Mouse (Mus musculus) small intestine, adult 2 months (tissue): ENCODE measurements around the gene Cys1. TPM values are rescaled to one million over a fixed set of nuclear protein-coding genes. Genes with fewer than 3 reads are reported as not detected.
A peak's percentile ranks its signal among the peaks of the same experiment; 100 is the strongest.

Source experiments
- H3K27ac ChIP-seq: fragments of 200-500 bp; 2 replicates; pipeline ENCODE4 v1.5.1; 2012; ENCODE audit warnings: low read depth, low read length, control low read depth, inconsistent platforms; ENCODE audit not compliant: insufficient read depth
- H3K27me3 ChIP-seq: fragments of 200-500 bp; 2 replicates; pipeline ENCODE4 v1.6.1; 2012; ENCODE audit warnings: mild to moderate bottlenecking, moderate library complexity, low read length, inconsistent platforms; ENCODE audit not compliant: control insufficient read depth, insufficient read depth
- H3K36me3 ChIP-seq: fragments of 200-500 bp; 2 replicates; pipeline ENCODE4 v1.6.1; 2012; ENCODE audit warnings: mild to moderate bottlenecking, low read length, control low read depth, inconsistent platforms; ENCODE audit not compliant: control insufficient read depth, insufficient read depth
- H3K4me1 ChIP-seq: fragments of 200-500 bp; 2 replicates; pipeline ENCODE4 v1.6.1; 2012; ENCODE audit warnings: low read length, inconsistent platforms, mixed read lengths; ENCODE audit not compliant: control insufficient read depth, insufficient read depth, insufficient read length
- H3K4me3 ChIP-seq: fragments of 200-500 bp; 2 replicates; pipeline ENCODE4 v1.5.1; 2012; ENCODE audit warnings: low read depth, mild to moderate bottlenecking, control low read depth, inconsistent platforms, low read length, moderate library complexity
- CTCF ChIP-seq: fragments of 200-500 bp; IDR thresholded peaks from 2 replicates; pipeline ENCODE4 v1.5.1; 2012; ENCODE audit warnings: low read depth, mild to moderate bottlenecking, control low read depth, inconsistent platforms, low read length, moderate library complexity, mixed read lengths; ENCODE audit not compliant: insufficient replicate concordance, insufficient read length; ENCODE audit errors: extremely low read depth
- POLR2A ChIP-seq: fragments of 200-500 bp; IDR thresholded peaks from 2 replicates; pipeline ENCODE4 v1.6.1; 2012; ENCODE audit warnings: low read depth, mild to moderate bottlenecking, control low read depth, inconsistent platforms, low read length, moderate library complexity
- WGBS: fragments of 180-500 bp; shearing (Covaris S2); methylation state at CpG from one replicate; pipeline ENCODE4 v1.1.7; 2018; 5-methylcytosine and 5-hydroxymethylcytosine counted together
- polyA plus RNA-seq: library from polyadenylated mRNA; depleted of rRNA; stranded (reverse); fragments of >200 nt; gene quantifications from 2 replicates; pipeline ENCODE4 v1.2.3, GENCODE M21; 2012

Cys1 gene
- polyA plus RNA-seq, 1 experiment, result 2.2 TPM

- 76% methylated on average over 3 of the region's 3 CpGs for WGBS
- H3K27me3 ChIP-seq, result no peaks in the 10 kb centered on the region
- peaks cover 4% of the 10 kb centered on the region; the same call in 1 of the 2 replicates for H3K4me1 ChIP-seq
- peaks cover 14% of the 10 kb centered on the region for H3K36me3 ChIP-seq
- TF ChIP-seq CTCF (no peak), POLR2A (no peak)
- no peak overlapping the region for H3K4me3 ChIP-seq
- no peak overlapping the region for H3K27ac ChIP-seq
Measured at GRCm38 (mm10) chr12:24656436-24656835, 25.2 kb downstream of the Cys1 start.

GRCm38 (mm10) chr12:24654065-24654862, 27.3 kb downstream of the Cys1 start:
- H3K36me3 ChIP-seq, result peaks cover 6% of the 10 kb centered on the region
- WGBS, result 77% methylated on average over 16 of the region's 16 CpGs

GRCm38 (mm10) chr12:24651642-24652342, 29.8 kb downstream of the Cys1 start:
- WGBS, result 2% methylated on average over 36 of the region's 36 CpGs
- H3K36me3 ChIP-seq, result peaks cover 6% of the 10 kb centered on the region
- H3K4me1 ChIP-seq, result peaks cover 9% of the 10 kb centered on the region; the same call in 1 of the 2 replicates
- H3K27ac ChIP-seq, result peak overlapping the region; percentile 91
- H3K27me3 ChIP-seq, result no peaks in the 10 kb centered on the region
- TF ChIP-seq CTCF (no peak), POLR2A (no peak; the same call in none of the 2 replicates)
- H3K4me3 ChIP-seq, result peak overlapping the region; percentile 95

More at GRCm38 (mm10) chr12:24654065-24654862, 27.3 kb downstream of the Cys1 start:
- H3K27ac ChIP-seq, result no peak overlapping the region
- peaks cover 9% of the 10 kb centered on the region; the same call in 1 of the 2 replicates for H3K4me1 ChIP-seq
- TF ChIP-seq POLR2A, result no peak
- no peak for TF ChIP-seq CTCF
- H3K4me3 ChIP-seq, result no peak overlapping the region
- no peaks in the 10 kb centered on the region for H3K27me3 ChIP-seq

- peaks cover 4% of the 10 kb centered on the region for H3K36me3 ChIP-seq
- peaks cover 9% of the 10 kb centered on the region; the same call in 1 of the 2 replicates for H3K4me1 ChIP-seq
- H3K4me3 ChIP-seq, result peak within 1 kb of the TSS; percentile 95
- no peak for TF ChIP-seq CTCF
- TF ChIP-seq POLR2A, result no peak; the same call in none of the 2 replicates
- H3K27ac ChIP-seq, result peak within 1 kb of the TSS; percentile 91
- no peaks in the 10 kb centered on the region for H3K27me3 ChIP-seq
- 1% methylated on average over 68 of the region's 68 CpGs for WGBS
Measured at GRCm38 (mm10) chr12:24651063-24651557, 30.5 kb downstream of the Cys1 start, which contains the start of gene Klf11. Klf11 (plus strand) TSS chr12:24651274.

- no peak for TF ChIP-seq CTCF
- TF ChIP-seq POLR2A, result no peak
Measured at GRCm38 (mm10) chr12:24650415-24651062, 31.1 kb downstream of the Cys1 start.

GRCm38 (mm10) chr12:24648094-24648493, 33.5 kb downstream of the Cys1 start:
- no peaks in the 10 kb centered on the region for H3K36me3 ChIP-seq
- no peaks in the 10 kb centered on the region for H3K27me3 ChIP-seq
- no peak overlapping the region for H3K27ac ChIP-seq
- H3K4me3 ChIP-seq, result no peak overlapping the region
- peaks cover 9% of the 10 kb centered on the region; the same call in 1 of the 2 replicates for H3K4me1 ChIP-seq
- TF ChIP-seq CTCF, result no peak
- no peak for TF ChIP-seq POLR2A
- WGBS, result 80% methylated on average over 1 of the region's 1 CpGs

More at GRCm38 (mm10) chr12:24650415-24651062, 31.1 kb downstream of the Cys1 start:
- Histone ChIP-seq H3K36me3 (peaks cover 1% of the 10 kb centered on the region), H3K4me1 (peaks cover 9% of the 10 kb centered on the region; the same call in 1 of the 2 replicates), H3K27me3 (no peaks in the 10 kb centered on the region), H3K4me3 (peak overlapping the region; percentile 69), H3K27ac (peak overlapping the region; percentile 64)
- 7% methylated on average over 22 of the region's 22 CpGs for WGBS

GRCm38 (mm10) chr12:24645901-24646300, 35.7 kb downstream of the Cys1 start:
- WGBS, result 80% methylated on average over 6 of the region's 6 CpGs
- no peak overlapping the region for H3K27ac ChIP-seq
- no peaks in the 10 kb centered on the region for H3K27me3 ChIP-seq
- TF ChIP-seq POLR2A (no peak), CTCF (no peak)
- H3K4me1 ChIP-seq, result peaks cover 5% of the 10 kb centered on the region; the same call in 1 of the 2 replicates
- H3K36me3 ChIP-seq, result no peaks in the 10 kb centered on the region
- no peak overlapping the region for H3K4me3 ChIP-seq
